Mouse (Mus musculus): ENCODE measurements at regions not wholly inside any gene's neighbourhood (a gene's known extent, or its start where the extent isn't known, plus 50 kb on each side); places are given as distances from the start of the nearest gene placed in this dataset.

DNA sequence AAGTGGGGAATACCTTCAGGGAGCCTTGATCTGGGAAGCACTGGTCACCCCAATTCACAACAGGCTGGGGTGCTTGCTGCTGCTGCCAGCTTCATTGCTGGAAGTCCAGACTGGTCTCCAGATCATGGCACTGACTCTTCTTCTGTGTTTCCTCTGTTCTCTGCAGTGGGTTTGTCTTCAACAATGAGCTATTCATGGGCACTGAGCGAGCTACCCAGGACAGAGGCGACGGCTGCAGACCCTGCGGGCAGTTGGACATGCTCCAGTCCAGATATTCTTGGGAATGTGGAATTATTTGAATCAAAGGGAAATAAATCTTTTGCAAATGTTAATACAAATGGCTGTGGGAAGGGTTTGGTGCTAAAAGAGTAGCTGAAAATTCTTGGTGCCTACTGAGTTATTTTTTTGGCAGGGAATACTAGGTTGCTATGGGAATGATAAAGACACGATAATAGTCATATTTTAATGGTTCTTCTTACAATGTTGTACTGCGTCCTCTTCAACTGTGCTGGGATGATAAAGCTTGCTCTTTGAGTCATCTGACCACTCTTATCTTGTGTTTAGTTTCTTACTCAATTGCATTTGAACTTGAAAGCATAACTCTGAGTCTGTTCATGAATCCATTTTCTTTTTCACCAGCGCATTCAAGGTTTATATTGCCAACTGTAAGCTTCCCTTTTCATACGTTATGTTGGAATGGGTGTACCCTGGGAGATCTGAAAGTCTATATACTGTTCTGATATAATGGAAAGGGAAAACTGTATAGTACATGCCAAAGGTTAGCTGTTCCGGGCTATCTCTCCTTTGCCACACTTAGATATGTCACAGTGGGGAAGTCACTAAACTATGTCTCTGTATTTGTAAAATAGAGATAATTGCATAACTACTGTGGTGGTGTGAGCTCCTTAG lies 120.1 kb upstream of the Map3k1 start:
- no peak for DNase-seq (ENCODE audit: low read depth, low spot score)
- 0 out of 4 replicates have a peak, but pooled peaks cover 0 to 2% of the 10 kb centered on the region in 2 experiments for H3K4me1 ChIP-seq (ENCODE audit: control insufficient read depth in 2 of 2, insufficient read depth in 2 of 2, low read length in 2 of 2, poor library complexity in 1 of 2)
- no peaks in the 10 kb centered on the region for H3K9me3 ChIP-seq (ENCODE audit: control insufficient read depth, insufficient read depth, low read depth, low read length)
- H3K27ac ChIP-seq (ENCODE audit: insufficient read depth, low read depth, low read length, poor library complexity, severe bottlenecking): no peak overlapping the region
- in situ Hi-C loops (cut with MboI; ENCODE audit: low sequenced_read_pairs in 2 of 2, unreplicated experiment in 2 of 2): no loop called here
- H3K4me3 ChIP-seq (ENCODE audit: insufficient read depth in 1 of 2, low read depth in 1 of 2, low read length in 2 of 2, poor library complexity in 1 of 2, severe bottlenecking in 1 of 2): no peak overlapping the region
- TF ChIP-seq CHD2 (IDR thresholded peaks at IDR 0.05; ENCODE audit: low read depth, low read length): no peak
- TF ChIP-seq ZC3H11A (IDR thresholded peaks at IDR 0.05; ENCODE audit: borderline replicate concordance, low read depth, low read length): no peak
- TF ChIP-seq HCFC1 (IDR thresholded peaks at IDR 0.05; ENCODE audit: borderline replicate concordance, insufficient read depth, low read length): no peak
- no peak for TF ChIP-seq MAFK (IDR thresholded peaks at IDR 0.05; ENCODE audit: insufficient read depth, low read depth, low read length)
- TF ChIP-seq ZNF384 (IDR thresholded peaks at IDR 0.05; ENCODE audit: low read depth, low read length): no peak
- no peaks in the 10 kb centered on the region for H3K36me3 ChIP-seq (ENCODE audit: control insufficient read depth, insufficient read depth, low read length, poor library complexity, severe bottlenecking)
- no peak overlapping the region for H3K9ac ChIP-seq (ENCODE audit: insufficient read depth, low read depth, low read length, poor library complexity, severe bottlenecking)

DNA sequence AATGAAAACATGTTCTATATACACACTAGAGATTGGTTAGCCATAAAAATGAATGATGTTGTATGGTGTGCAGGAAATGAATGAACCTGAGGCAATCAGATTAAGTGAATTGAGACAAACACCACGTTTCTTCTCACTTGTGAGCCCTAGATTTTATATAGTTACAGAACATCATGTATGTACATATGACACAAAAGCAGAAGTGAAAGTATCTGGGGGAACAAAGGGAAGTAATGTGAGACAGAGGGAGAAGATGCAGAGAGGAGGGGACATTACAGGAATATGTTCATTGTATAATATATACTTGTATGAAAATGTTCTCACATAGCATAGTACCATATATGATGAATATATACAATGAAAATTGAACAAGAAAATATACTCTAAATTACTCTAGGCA lies 121.1 kb upstream of the Map3k1 start:
- Histone ChIP-seq H3K4me3 (ENCODE audit: insufficient read depth in 1 of 2, low read depth in 1 of 2, low read length in 2 of 2, poor library complexity in 1 of 2, severe bottlenecking in 1 of 2) (no peak overlapping the region), H3K9me3 (ENCODE audit: control insufficient read depth, insufficient read depth, low read depth, low read length) (no peaks in the 10 kb centered on the region), H3K4me1 (ENCODE audit: control insufficient read depth in 2 of 2, insufficient read depth in 2 of 2, low read length in 2 of 2, poor library complexity in 1 of 2) (0 out of 4 replicates have a peak, but pooled peaks cover 0 to 2% of the 10 kb centered on the region in 2 experiments), H3K27ac (ENCODE audit: insufficient read depth, low read depth, low read length, poor library complexity, severe bottlenecking) (no peak overlapping the region), H3K9ac (ENCODE audit: insufficient read depth, low read depth, low read length, poor library complexity, severe bottlenecking) (no peak overlapping the region), H3K36me3 (ENCODE audit: control insufficient read depth, insufficient read depth, low read length, poor library complexity, severe bottlenecking) (no peaks in the 10 kb centered on the region)
- TF ChIP-seq ZC3H11A (IDR thresholded peaks at IDR 0.05; ENCODE audit: borderline replicate concordance, low read depth, low read length): no peak
- TF ChIP-seq ZNF384 (IDR thresholded peaks at IDR 0.05; ENCODE audit: low read depth, low read length): no peak
- TF ChIP-seq CHD2 (IDR thresholded peaks at IDR 0.05; ENCODE audit: low read depth, low read length): no peak
- no peak for TF ChIP-seq HCFC1 (IDR thresholded peaks at IDR 0.05; ENCODE audit: borderline replicate concordance, insufficient read depth, low read length)
- TF ChIP-seq MAFK (IDR thresholded peaks at IDR 0.05; ENCODE audit: insufficient read depth, low read depth, low read length): no peak
- DNase-seq (ENCODE audit: low read depth, low spot score): no peak
- in situ Hi-C loops (cut with MboI; ENCODE audit: low sequenced_read_pairs in 2 of 2, unreplicated experiment in 2 of 2): no loop called here

DNA sequence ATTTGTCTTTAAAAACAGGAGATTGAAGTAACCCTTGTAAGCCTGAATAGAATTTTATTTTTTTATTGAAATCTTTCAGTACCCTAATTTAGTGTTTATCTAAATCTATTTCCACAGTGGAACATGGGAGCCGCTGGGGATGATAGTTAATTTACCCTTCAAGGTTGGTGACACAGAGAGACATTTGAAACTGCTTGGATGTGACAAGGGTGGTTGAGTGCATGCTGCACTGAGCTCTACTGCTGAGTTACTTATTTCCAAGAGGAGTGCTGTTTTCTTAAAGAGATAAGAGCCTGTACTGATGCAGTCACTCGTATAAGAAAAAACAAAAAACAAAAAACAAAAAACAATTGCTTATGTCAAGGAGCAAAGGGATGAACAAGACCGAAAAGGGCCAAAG lies 123.7 kb upstream of the Map3k1 start:
- Histone ChIP-seq H3K9ac (ENCODE audit: insufficient read depth, low read depth, low read length, poor library complexity, severe bottlenecking) (no peak overlapping the region), H3K36me3 (ENCODE audit: control insufficient read depth, insufficient read depth, low read length, poor library complexity, severe bottlenecking) (no peaks in the 10 kb centered on the region), H3K4me3 (ENCODE audit: insufficient read depth in 1 of 2, low read depth in 1 of 2, low read length in 2 of 2, poor library complexity in 1 of 2, severe bottlenecking in 1 of 2) (no peak overlapping the region), H3K4me1 (ENCODE audit: control insufficient read depth in 2 of 2, insufficient read depth in 2 of 2, low read length in 2 of 2, poor library complexity in 1 of 2) (peaks cover 3 to 10% of the 10 kb centered on the region in 2 experiments; a peak in 3 of 4 replicates), H3K9me3 (ENCODE audit: control insufficient read depth, insufficient read depth, low read depth, low read length) (no peaks in the 10 kb centered on the region), H3K27ac (ENCODE audit: insufficient read depth, low read depth, low read length, poor library complexity, severe bottlenecking) (no peak overlapping the region)
- TF ChIP-seq HCFC1 (IDR thresholded peaks at IDR 0.05; ENCODE audit: borderline replicate concordance, insufficient read depth, low read length) (no peak), MAFK (IDR thresholded peaks at IDR 0.05; ENCODE audit: insufficient read depth, low read depth, low read length) (no peak), CHD2 (IDR thresholded peaks at IDR 0.05; ENCODE audit: low read depth, low read length) (no peak), ZC3H11A (IDR thresholded peaks at IDR 0.05; ENCODE audit: borderline replicate concordance, low read depth, low read length) (no peak), ZNF384 (IDR thresholded peaks at IDR 0.05; ENCODE audit: low read depth, low read length) (no peak)
- in situ Hi-C loops (cut with MboI; ENCODE audit: low sequenced_read_pairs in 2 of 2, unreplicated experiment in 2 of 2): no loop called here
- DNase-seq (ENCODE audit: low read depth, low spot score): no peak

DNA sequence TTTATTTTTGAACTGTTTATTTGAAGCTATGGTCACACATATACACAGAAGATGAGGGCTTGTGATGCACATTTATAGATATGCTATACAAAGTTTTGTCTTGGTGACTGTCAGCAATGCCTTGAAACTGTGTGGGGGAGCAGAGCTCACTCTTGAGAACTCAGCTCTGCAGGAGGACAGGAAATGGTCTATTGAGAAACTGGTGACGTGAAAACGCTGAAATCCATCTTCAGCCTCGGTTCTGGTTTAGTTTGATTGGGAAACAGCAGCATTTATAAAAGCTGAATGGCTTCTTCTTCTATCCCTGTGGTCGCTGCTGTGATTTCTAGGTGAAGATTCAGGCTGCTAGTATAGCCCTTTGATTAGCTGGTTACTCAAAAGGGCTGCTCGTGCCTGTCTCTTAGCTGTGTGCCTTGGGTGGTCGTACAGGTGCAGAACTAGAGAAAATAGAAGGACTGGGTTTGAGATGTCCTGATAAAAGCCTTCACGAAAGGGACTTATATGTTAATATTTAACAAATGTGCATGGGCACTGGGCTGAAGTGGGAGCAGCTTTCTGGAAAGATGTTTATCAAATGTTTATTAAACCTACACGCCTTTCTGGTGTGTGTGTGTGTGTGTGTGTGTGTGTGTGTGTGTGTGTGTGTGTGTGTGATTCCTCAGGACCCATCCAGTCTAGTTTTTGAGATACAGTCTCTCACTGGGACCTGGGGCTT lies 124.9 kb upstream of the Map3k1 start:
- no peaks in the 10 kb centered on the region for H3K9me3 ChIP-seq (ENCODE audit: control insufficient read depth, insufficient read depth, low read depth, low read length)
- H3K36me3 ChIP-seq (ENCODE audit: control insufficient read depth, insufficient read depth, low read length, poor library complexity, severe bottlenecking): no peaks in the 10 kb centered on the region
- no peak for DNase-seq (ENCODE audit: low read depth, low spot score)
- no peak overlapping the region for H3K27ac ChIP-seq (ENCODE audit: insufficient read depth, low read depth, low read length, poor library complexity, severe bottlenecking)
- no peak overlapping the region for H3K4me3 ChIP-seq (ENCODE audit: insufficient read depth in 1 of 2, low read depth in 1 of 2, low read length in 2 of 2, poor library complexity in 1 of 2, severe bottlenecking in 1 of 2)
- peaks cover 3 to 13% of the 10 kb centered on the region in 2 experiments; a peak in 3 of 4 replicates for H3K4me1 ChIP-seq (ENCODE audit: control insufficient read depth in 2 of 2, insufficient read depth in 2 of 2, low read length in 2 of 2, poor library complexity in 1 of 2)
- no peak overlapping the region for H3K9ac ChIP-seq (ENCODE audit: insufficient read depth, low read depth, low read length, poor library complexity, severe bottlenecking)
- in situ Hi-C loops (cut with MboI; ENCODE audit: low sequenced_read_pairs in 2 of 2, unreplicated experiment in 2 of 2): no loop called here
- TF ChIP-seq ZC3H11A (IDR thresholded peaks at IDR 0.05; ENCODE audit: borderline replicate concordance, low read depth, low read length) (no peak), MAFK (IDR thresholded peaks at IDR 0.05; ENCODE audit: insufficient read depth, low read depth, low read length) (no peak), ZNF384 (IDR thresholded peaks at IDR 0.05; ENCODE audit: low read depth, low read length) (no peak), CHD2 (IDR thresholded peaks at IDR 0.05; ENCODE audit: low read depth, low read length) (no peak), HCFC1 (IDR thresholded peaks at IDR 0.05; ENCODE audit: borderline replicate concordance, insufficient read depth, low read length) (no peak)

Measured in ES-E14 (cell line).